Mouse (Mus musculus) neural tube, embryonic 14.5 days (tissue): Measurements from ENCODE around the gene Cnn3. TPM values are rescaled to one million over a fixed set of nuclear protein-coding genes. Genes with fewer than 3 reads are reported as not detected.

Experiments used
- ATAC-seq: fragments of 200-750 bp; cut with Nextera tagmentation; 2 replicates; pipeline ENCODE4 v1.8.0; 2017; ENCODE audit warnings: low read depth, mild to moderate bottlenecking, moderate TSS enrichment, moderate library complexity
- H3K27ac ChIP-seq: fragments of 300-500 bp; sonication (generic); 2 replicates; pipeline ENCODE4 v1.5.1; 2014; ENCODE audit warnings: low read depth, mild to moderate bottlenecking, control low read depth, low read length, moderate library complexity, mixed read lengths
- H3K27me3 ChIP-seq: fragments of 300-500 bp; sonication (generic); 2 replicates; pipeline ENCODE4 v1.6.1; 2014; ENCODE audit warnings: low read length; ENCODE audit not compliant: control insufficient read depth, insufficient read depth
- H3K36me3 ChIP-seq: fragments of 300-500 bp; sonication (generic); 2 replicates; pipeline ENCODE4 v1.6.1; 2014; ENCODE audit warnings: low read length, mixed read lengths; ENCODE audit not compliant: control insufficient read depth, insufficient read depth
- H3K4me1 ChIP-seq: fragments of 300-500 bp; sonication (generic); 2 replicates; pipeline ENCODE4 v1.6.1; 2014; ENCODE audit warnings: low read length; ENCODE audit not compliant: control insufficient read depth, insufficient read depth
- H3K4me2 ChIP-seq: fragments of 300-500 bp; sonication (generic); 2 replicates; pipeline ENCODE4 v1.6.1; 2014; ENCODE audit warnings: mild to moderate bottlenecking, low read depth, low read length, control low read depth
- H3K4me3 ChIP-seq: fragments of 300-500 bp; sonication (generic); 2 replicates; pipeline ENCODE4 v1.5.1; 2014; ENCODE audit warnings: low read depth, low read length, control low read depth, mixed read lengths
- H3K9ac ChIP-seq: fragments of 300-500 bp; sonication (generic); replicated peaks from 2 replicates; pipeline ENCODE4 v1.6.1; 2014; ENCODE audit warnings: low read depth, mild to moderate bottlenecking, control low read depth, low read length, mixed read lengths
- H3K9me3 ChIP-seq: fragments of 300-500 bp; sonication (generic); 2 replicates; pipeline ENCODE4 v1.6.1; 2016; ENCODE audit warnings: low read length; ENCODE audit not compliant: control insufficient read depth
- WGBS: fragments of 180-500 bp; shearing (Covaris S2); extraction: QIAGEN DNeasy Blood & Tissue Kit; methylation state at CpG from one replicate; pipeline ENCODE4 v1.1.7; 2014; 5-methylcytosine and 5-hydroxymethylcytosine counted together
- polyA plus RNA-seq: library from polyadenylated mRNA; unstranded; fragments of >200 nt; fragmentation: Nextera tagmentation; extraction: Ambion mirVana; gene quantifications from 2 replicates; pipeline ENCODE4 v1.2.1, GENCODE M21; 2014

Gene Cnn3
- polyA plus RNA-seq, 1 experiment from 2014 or later, result 409 TPM

GRCm38 (mm10) chr3:121458545-121459492 lies 32.5 kb downstream of the Cnn3 start:
- no peaks in the 10 kb centered on the region for H3K9me3 ChIP-seq
- H3K4me2 ChIP-seq, result no peak overlapping the region
- WGBS, result 83% methylated on average over 14 of the region's 14 CpGs
- no peaks in the 10 kb centered on the region for H3K4me1 ChIP-seq
- no peak overlapping the region for H3K27ac ChIP-seq
- ATAC-seq, result no peak
- no peak overlapping the region for H3K9ac ChIP-seq
- H3K36me3 ChIP-seq, result peaks cover 28% of the 10 kb centered on the region
- no peaks in the 10 kb centered on the region for H3K27me3 ChIP-seq
- no peak overlapping the region for H3K4me3 ChIP-seq

GRCm38 (mm10) chr3:121460473-121461193 lies 34.3 kb downstream of the Cnn3 start:
- WGBS, result 88% methylated on average over 16 of the region's 16 CpGs
- H3K4me2 ChIP-seq, result no peak overlapping the region
- no peaks in the 10 kb centered on the region for H3K27me3 ChIP-seq
- no peak for ATAC-seq
- no peak overlapping the region for H3K4me3 ChIP-seq
- no peaks in the 10 kb centered on the region for H3K9me3 ChIP-seq
- H3K4me1 ChIP-seq, result peaks cover under 1% of the 10 kb centered on the region; the same call in 1 of the 2 replicates
- peaks cover 21% of the 10 kb centered on the region for H3K36me3 ChIP-seq
- no peak overlapping the region for H3K9ac ChIP-seq
- H3K27ac ChIP-seq, result no peak overlapping the region

- Histone ChIP-seq H3K4me2 (no peak overlapping the region), H3K27ac (no peak overlapping the region), H3K4me1 (peaks cover 3% of the 10 kb centered on the region; the same call in 1 of the 2 replicates), H3K4me3 (no peak overlapping the region), H3K27me3 (no peaks in the 10 kb centered on the region), H3K36me3 (peaks cover 13% of the 10 kb centered on the region; the same call in 1 of the 2 replicates), H3K9me3 (no peaks in the 10 kb centered on the region), H3K9ac (no peak overlapping the region)
- WGBS, result 96% methylated on average over 13 of the region's 13 CpGs
- no peak for ATAC-seq
Measured at GRCm38 (mm10) chr3:121461477-121461876, 35.2 kb downstream of the Cnn3 start.

- no peaks in the 10 kb centered on the region for H3K27me3 ChIP-seq
- no peak overlapping the region for H3K4me3 ChIP-seq
- H3K36me3 ChIP-seq, result peaks cover 4% of the 10 kb centered on the region; the same call in 1 of the 2 replicates
- no peak overlapping the region for H3K27ac ChIP-seq
- WGBS, result 91% methylated on average over 3 of the region's 3 CpGs
- no peak for ATAC-seq
- no peaks in the 10 kb centered on the region for H3K9me3 ChIP-seq
- H3K9ac ChIP-seq, result no peak overlapping the region
- H3K4me2 ChIP-seq, result no peak overlapping the region
- H3K4me1 ChIP-seq, result peaks cover 3% of the 10 kb centered on the region; the same call in 1 of the 2 replicates
Measured at GRCm38 (mm10) chr3:121462782-121463181, 36.5 kb downstream of the Cnn3 start.

GRCm38 (mm10) chr3:121464733-121465305 lies 38.5 kb downstream of the Cnn3 start:
- WGBS, result 41% methylated on average over 7 of the region's 7 CpGs
- ATAC-seq, result no peak
- H3K9ac ChIP-seq, result no peak overlapping the region

GRCm38 (mm10) chr3:121465795-121466194 lies 39.5 kb downstream of the Cnn3 start:
- no peak overlapping the region for H3K4me3 ChIP-seq
- no peaks in the 10 kb centered on the region for H3K36me3 ChIP-seq
- no peak overlapping the region for H3K4me2 ChIP-seq
- H3K4me1 ChIP-seq, result peaks cover 5% of the 10 kb centered on the region; the same call in 1 of the 2 replicates
- no peak overlapping the region for H3K9ac ChIP-seq
- 52% methylated on average over 10 of the region's 10 CpGs for WGBS
- H3K27me3 ChIP-seq, result no peaks in the 10 kb centered on the region
- H3K27ac ChIP-seq, result no peak overlapping the region
- no peak for ATAC-seq
- no peaks in the 10 kb centered on the region for H3K9me3 ChIP-seq

More at GRCm38 (mm10) chr3:121464733-121465305, 38.5 kb downstream of the Cnn3 start:
- H3K27ac ChIP-seq, result peak overlapping the region; percentile 48; the same call in 1 of the 2 replicates
- H3K4me3 ChIP-seq, result no peak overlapping the region
- H3K4me2 ChIP-seq, result no peak overlapping the region
- H3K9me3 ChIP-seq, result no peaks in the 10 kb centered on the region
- peaks cover 5% of the 10 kb centered on the region; the same call in 1 of the 2 replicates for H3K4me1 ChIP-seq
- H3K36me3 ChIP-seq, result no peaks in the 10 kb centered on the region
- H3K27me3 ChIP-seq, result no peaks in the 10 kb centered on the region

GRCm38 (mm10) chr3:121467094-121467552 lies 40.8 kb downstream of the Cnn3 start:
- H3K9ac ChIP-seq, result no peak overlapping the region
- 75% methylated on average over 10 of the region's 10 CpGs for WGBS

GRCm38 (mm10) chr3:121468136-121468535 lies 41.8 kb downstream of the Cnn3 start:
- no peak overlapping the region for H3K4me2 ChIP-seq
- 8% methylated on average over 1 of the region's 2 CpGs for WGBS
- H3K27me3 ChIP-seq, result no peaks in the 10 kb centered on the region
- no peaks in the 10 kb centered on the region for H3K36me3 ChIP-seq
- no peak overlapping the region for H3K27ac ChIP-seq
- H3K9ac ChIP-seq, result no peak overlapping the region
- H3K4me3 ChIP-seq, result no peak overlapping the region
- ATAC-seq, result no peak
- H3K4me1 ChIP-seq, result peaks cover 5% of the 10 kb centered on the region; the same call in 1 of the 2 replicates
- no peaks in the 10 kb centered on the region for H3K9me3 ChIP-seq

More at GRCm38 (mm10) chr3:121467094-121467552, 40.8 kb downstream of the Cnn3 start:
- no peak for ATAC-seq
- H3K27ac ChIP-seq, result no peak overlapping the region
- H3K36me3 ChIP-seq, result no peaks in the 10 kb centered on the region
- H3K4me1 ChIP-seq, result peaks cover 5% of the 10 kb centered on the region; the same call in 1 of the 2 replicates
- no peaks in the 10 kb centered on the region for H3K9me3 ChIP-seq
- H3K4me3 ChIP-seq, result no peak overlapping the region
- H3K4me2 ChIP-seq, result no peak overlapping the region
- no peaks in the 10 kb centered on the region for H3K27me3 ChIP-seq
